Mouse (Mus musculus): ENCODE data around the gene Hoxb6.

The Hoxb6 gene

GRCm38 (mm10) chr11:96319071-96319902 is 27.0 kb downstream of the Hoxb6 start:
- no peak for DNase-seq

GRCm38 (mm10) chr11:96319910-96320309 is 27.6 kb downstream of the Hoxb6 start:
- no peak for DNase-seq

- DNase-seq: no peak
Observed at GRCm38 (mm10) chr11:96320688-96321087, 28.4 kb downstream of the Hoxb6 start.

DNA sequence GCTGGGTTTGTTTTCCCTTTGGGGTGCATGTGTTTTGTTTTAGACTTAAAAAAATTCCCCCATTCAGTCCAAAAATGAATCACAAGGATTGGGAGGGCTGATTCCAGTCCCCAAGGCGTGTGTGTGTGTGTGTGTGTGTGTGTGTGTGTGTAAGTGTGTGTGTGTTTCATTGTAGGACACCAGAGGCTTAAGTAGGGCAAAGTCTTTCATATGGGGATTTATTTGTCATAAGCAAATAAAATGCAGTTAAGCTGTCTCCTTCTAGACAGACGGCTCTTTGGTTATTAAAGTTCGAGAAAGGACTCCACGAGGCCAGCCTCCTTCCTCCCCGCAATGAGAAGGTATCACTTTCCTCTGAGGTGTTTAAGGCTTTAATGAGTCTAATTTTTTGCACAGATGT is 29.6 kb downstream of the Hoxb6 start:
- no peak for DNase-seq

DNA sequence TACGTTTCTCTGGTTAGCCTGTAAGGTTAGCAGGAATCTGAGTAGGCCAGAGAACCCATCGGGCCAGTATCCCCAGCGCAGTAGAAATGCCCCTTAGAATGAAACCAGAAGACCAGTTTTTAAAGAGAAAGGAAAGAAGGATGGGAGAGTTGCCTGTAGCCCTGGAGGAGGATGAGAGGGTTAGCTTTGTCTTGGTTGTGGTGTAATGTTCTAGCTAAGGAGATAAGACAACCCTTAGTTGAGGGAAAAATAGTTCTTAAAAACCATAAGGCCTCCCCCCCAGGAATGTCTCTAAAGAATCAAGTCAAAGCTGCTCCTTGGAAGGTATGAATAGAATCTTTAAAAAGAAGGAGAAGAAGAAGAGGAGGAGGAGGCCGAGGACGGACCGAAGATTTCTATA is 30.5 kb downstream of the Hoxb6 start:
- no peak for DNase-seq

GRCm38 (mm10) chr11:96323154-96323553 is 30.9 kb downstream of the Hoxb6 start, which contains the start of gene Hoxb3:
Gene Hoxb3 (plus strand): TSS chr11:96323326.
- no peak for DNase-seq

DNA sequence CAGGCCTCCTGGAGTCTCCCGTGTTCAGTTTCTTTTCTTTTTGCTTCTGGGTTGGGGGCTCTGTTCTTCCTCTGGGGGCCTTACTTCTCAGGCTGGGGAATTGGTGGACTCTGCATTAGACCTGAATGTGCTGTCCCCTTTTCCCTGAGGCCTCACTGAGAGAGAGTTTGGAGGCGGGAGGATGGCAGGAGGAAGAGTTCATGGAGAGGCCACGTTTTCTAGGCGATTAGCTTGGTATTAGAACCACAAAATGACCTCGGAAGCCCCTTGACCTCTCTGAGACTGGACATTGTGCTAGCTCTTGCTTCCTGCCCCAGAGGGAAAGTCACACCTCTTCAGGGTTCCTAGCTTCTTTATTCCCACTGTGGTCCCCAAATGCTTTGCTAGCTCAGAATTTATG is 31.8 kb downstream of the Hoxb6 start:
- DNase-seq: no peak

GRCm38 (mm10) chr11:96324965-96325364 is 32.7 kb downstream of the Hoxb6 start:
- no peak for DNase-seq

- no peak for DNase-seq
Observed at GRCm38 (mm10) chr11:96325747-96326212, 33.5 kb downstream of the Hoxb6 start.

DNA sequence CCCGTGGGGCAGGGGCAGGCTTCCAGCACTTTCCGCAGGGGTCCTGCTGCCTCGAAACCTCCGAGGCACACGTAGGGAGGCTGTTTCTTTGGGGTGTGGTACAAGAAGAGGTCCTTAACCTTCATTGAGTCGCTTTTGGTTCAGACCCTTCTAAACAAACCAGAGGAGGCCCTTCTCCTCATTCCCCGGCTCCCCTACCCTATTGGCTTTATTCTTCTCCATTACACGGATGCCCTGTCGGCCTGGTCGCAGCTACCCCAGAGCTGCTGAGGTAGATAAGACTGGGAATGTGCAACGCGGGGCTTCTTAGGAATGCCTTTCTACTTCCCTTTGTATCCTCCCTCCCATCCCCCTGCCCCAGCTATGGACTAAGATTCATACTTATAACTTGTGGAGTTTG is 34.4 kb downstream of the Hoxb6 start:
- no peak for DNase-seq

GRCm38 (mm10) chr11:96327122-96327521 is 34.8 kb downstream of the Hoxb6 start:
- DNase-seq: no peak

GRCm38 (mm10) chr11:96327750-96328149 is 35.5 kb downstream of the Hoxb6 start:
- DNase-seq: no peak

DNA sequence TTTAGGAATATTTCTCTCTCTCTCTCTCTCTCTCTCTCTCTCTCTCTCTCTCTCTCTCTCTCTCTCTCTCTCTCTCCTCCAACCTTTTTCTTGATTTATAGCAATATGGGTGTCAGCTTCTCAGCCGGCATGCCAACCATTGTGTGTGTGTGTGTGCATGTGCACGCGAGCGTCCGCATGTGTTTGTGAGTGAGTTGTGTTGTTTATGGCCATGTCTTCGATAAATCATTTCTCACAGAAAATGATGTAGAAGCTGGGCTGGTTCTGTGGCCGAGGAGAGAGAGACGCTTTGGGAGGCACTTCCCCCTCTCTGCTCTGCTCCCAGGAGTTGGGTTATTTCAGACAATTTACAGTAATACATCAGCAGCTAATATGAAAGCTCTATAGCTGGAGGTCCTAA is 36.3 kb downstream of the Hoxb6 start:
- no peak for DNase-seq

DNA sequence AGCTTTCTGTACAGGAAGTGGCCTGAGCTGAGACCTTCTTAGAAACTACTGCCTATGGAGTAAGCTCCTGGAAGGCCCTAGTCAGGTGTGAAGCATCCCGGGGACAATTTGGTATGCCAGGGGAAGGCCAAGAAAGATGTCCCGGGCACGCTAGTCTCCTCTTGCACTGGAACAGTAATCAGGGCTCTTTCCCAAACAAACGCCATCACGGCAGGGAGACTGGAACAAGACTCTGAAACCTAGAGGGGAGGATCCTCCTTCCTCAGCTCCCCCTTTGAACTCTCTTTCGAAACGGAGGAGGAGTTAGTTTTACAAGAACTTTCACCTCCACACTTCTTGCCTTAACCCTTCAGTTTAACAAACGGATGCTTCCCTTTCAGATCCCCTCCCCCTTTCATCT is 39.8 kb downstream of the Hoxb6 start:
- no peak for DNase-seq

GRCm38 (mm10) chr11:96332618-96333032 is 40.3 kb downstream of the Hoxb6 start:
- no peak for DNase-seq

DNA sequence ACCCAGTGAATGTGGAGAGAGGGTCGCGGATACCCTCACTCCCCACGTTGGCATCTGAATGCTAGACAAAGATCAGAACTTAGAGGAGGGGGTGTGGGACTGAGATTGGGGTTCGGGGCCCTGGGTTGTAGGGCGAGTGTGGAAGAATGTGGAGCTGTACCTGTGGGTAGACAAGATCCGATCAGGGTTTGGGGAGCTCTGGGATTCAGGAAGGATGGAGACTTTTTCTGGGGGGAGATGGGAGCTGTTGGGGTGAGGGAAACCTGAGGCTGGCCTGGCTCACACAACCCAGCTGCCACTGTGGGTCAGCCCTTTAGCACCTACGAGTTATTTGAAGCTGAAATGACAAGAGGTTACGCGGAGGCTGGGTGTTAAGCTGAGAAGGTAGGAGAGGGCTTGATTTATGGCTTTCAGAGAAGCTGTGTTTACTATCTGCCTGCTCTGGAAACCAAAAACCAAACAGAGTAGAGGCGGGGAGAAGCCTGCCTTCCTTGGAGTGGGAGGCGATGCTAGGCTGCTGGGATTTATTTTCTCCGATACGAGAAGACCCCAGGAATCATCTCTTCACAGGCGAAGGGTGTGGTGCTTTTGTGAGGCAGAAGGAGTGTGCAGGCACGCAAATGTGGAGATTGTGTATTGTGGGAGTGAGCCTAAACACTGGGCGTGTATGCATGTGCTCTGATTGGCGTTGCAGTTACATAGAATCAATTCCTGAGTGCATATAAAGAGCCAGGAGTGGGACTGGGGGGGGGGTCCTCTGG is 41.1 kb downstream of the Hoxb6 start:
- no peak for DNase-seq

- DNase-seq: no peak
Observed at GRCm38 (mm10) chr11:96334002-96334364, 41.7 kb downstream of the Hoxb6 start.

DNA sequence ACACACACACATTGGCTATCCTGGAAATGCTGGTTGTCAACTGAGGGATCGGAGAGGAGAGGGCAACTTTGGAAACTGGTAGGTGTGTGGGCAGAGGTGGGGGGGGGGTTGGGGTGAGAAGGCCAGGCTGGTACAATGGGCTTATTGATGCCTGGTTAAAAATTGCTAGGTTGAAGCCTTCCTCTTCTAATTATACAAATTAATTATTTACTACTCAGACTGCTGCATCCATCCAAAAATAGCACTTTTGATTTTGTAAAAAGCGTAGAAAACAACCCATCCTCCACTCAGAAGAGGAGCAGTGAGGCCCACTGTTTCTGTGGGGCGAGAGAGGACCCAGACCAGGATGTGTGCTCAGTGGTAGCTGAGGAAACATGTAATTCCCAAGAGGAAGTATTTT is 42.7 kb downstream of the Hoxb6 start:
- DNase-seq: no peak

- DNase-seq: no peak
Observed at GRCm38 (mm10) chr11:96336597-96336996, 44.3 kb downstream of the Hoxb6 start.

GRCm38 (mm10) chr11:96337026-96337425 is 44.8 kb downstream of the Hoxb6 start:
- DNase-seq: no peak

DNA sequence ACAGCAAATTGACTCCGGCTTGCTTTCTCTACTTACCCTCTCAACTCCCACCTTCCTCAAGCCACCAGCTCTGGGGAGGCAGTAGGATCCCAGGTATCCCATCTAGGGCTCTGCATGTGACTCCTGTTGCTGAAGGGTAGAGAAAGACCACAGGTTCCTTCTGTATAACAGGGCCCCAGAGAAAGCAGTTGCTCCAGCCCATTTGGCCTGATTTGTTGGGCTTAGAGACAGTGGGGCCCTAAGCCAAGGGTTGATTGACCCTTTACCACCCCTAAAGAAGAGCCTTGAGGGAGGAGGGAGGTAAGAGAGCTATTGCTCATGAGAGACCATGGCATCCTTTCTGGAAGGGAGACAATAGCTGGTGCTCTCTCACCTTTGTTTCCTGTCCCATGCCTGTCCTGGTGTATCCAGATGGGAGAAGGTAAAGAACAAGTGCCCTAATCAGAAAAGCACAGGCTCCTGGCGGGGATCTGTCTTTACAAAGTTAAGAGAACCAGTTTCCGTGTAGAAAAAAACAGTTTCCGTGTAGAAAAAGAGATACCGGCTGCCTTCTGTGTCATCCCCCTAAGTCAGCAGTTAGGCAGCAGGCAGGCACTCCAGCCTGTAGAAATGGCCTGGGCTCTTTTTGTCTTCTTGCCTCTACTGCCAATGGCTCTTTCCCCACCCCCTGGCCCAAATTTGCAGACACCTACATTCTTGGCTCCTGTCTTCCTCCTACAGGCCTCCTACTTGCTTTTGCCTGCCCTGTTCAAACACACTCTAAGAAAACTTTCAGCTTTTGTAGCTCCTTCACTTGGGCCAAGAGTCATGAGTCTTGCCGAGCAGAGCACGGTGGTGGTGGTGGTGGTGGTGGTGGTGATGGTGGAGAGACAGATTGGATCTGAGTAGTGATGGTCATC is 46.9 kb downstream of the Hoxb6 start:
- no peak for DNase-seq

DNA sequence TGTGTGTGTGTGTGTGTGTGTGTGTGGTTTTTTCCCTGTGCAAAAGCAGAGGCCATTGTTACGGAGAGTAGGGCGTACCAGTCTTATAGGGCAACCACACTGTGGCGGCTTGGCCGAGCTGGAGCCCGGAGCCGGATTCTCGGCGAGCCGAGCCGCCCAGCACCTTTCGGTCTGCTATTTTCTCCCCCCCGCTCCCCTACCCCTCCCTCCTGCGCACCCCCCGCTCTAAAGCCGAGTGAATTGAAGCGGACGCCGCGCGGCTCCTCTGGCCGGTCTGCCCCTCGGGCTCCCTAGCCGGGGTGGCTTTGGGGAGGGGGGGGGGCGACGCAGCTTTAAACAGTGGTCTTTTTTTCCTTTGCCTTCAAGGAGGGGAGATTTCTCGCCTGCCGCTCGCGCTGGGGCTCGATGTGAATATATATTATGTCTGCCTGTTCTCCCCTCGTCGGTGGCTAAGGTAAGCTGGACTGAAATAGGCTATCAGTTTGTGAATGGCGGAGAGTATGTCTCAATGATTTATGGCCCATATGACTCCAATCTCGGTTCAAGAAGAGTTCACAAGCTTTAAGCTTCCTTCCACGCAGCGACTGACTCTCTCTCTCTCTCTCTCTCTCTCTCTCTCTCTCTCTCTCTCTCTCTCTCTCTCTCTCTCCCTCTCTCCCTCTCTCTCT is 48.6 kb downstream of the Hoxb6 start:
- DNase-seq: no peak

All from thymus, postnatal 14 days (tissue).